9 mouse cellular contexts compared by ENCODE assay signal in genomic region chr4:24698528-24699117, GRCm38 (mm10).
DNase-seq lines count a peak whose midpoint lies in the region; ATAC-seq and TF ChIP-seq lines count a peak whose summit lies in the region.
"Had no signal": no experiment of that assay in that cellular context is flagged by ENCODE, and none has a peak within 500 bp of the region (broad histone marks: within the 10 kb centered on the region; RNA-seq: fewer than 3 reads in every experiment).

No protein-coding gene starts in this region.

- DNase-seq in adrenal gland, adult 2 months: peak; percentile 8
- no peak for DNase-seq in adrenal gland, adult 18-20 months (ENCODE audit: low spot score in 2 of 2)
- peak; percentile 26 for DNase-seq in lung, postnatal 0 days (ENCODE audit: low spot score)
- no peak for DNase-seq in lung, adult 18-20 months
- peak; percentile 81 for DNase-seq in forebrain, embryonic 14.5 days (ENCODE audit: low spot score)
- DNase-seq in mesoderm, embryonic 11.5 days (ENCODE audit: low read depth, low spot score): peak; percentile 8
- no peak for DNase-seq in thymus, adult 18-20 months
- no peak for DNase-seq in gastrocnemius, postnatal 10 days
- DNase-seq: liver, embryonic 13.5 days had no signal

- no peak for TF ChIP-seq EP300 in lung, postnatal 0 days (IDR thresholded peaks at IDR 0.05)

- no peak overlapping the region for H3K27ac ChIP-seq in lung, postnatal 0 days (ENCODE audit: low read length)
- H3K27ac ChIP-seq in forebrain, embryonic 14.5 days (ENCODE audit: low read depth, low read length): no peak overlapping the region
- H3K27ac ChIP-seq: liver, embryonic 13.5 days had no signal

- no peak for ATAC-seq in lung, postnatal 0 days
- peak; percentile 87 for ATAC-seq in forebrain, embryonic 14.5 days

- H3K9me3 ChIP-seq in lung, postnatal 0 days (ENCODE audit: low read length): no peaks in the 10 kb centered on the region
- H3K9me3 ChIP-seq in forebrain, embryonic 14.5 days (replicated peaks; ENCODE audit: control insufficient read depth, low read length): no peaks in the 10 kb centered on the region
- H3K9me3 ChIP-seq: liver, embryonic 13.5 days had no signal

- H3K4me1 ChIP-seq in lung, postnatal 0 days (ENCODE audit: insufficient read depth, low read depth, low read length): no peaks in the 10 kb centered on the region
- no peaks in the 10 kb centered on the region for H3K4me1 ChIP-seq in forebrain, embryonic 14.5 days (ENCODE audit: control insufficient read depth, insufficient read depth, low read length)
- H3K4me1 ChIP-seq: liver, embryonic 13.5 days had no signal

- no peaks in the 10 kb centered on the region for H3K36me3 ChIP-seq in lung, postnatal 0 days (ENCODE audit: insufficient read depth, low read length)
- H3K36me3 ChIP-seq in forebrain, embryonic 14.5 days (ENCODE audit: control insufficient read depth, insufficient read depth, low read length): no peaks in the 10 kb centered on the region
- H3K36me3 ChIP-seq: liver, embryonic 13.5 days had no signal

- H3K27me3 ChIP-seq in lung, postnatal 0 days (replicated peaks; ENCODE audit: insufficient read depth, low read length): no peaks in the 10 kb centered on the region
- no peaks in the 10 kb centered on the region for H3K27me3 ChIP-seq in forebrain, embryonic 14.5 days (replicated peaks; ENCODE audit: control insufficient read depth, insufficient read depth, low read length)
- H3K27me3 ChIP-seq: liver, embryonic 13.5 days had no signal

- peak; percentile 63 for TF ChIP-seq CTCF in lung, postnatal 0 days (IDR thresholded peaks at IDR 0.05)

- H3K4me3 ChIP-seq in lung, postnatal 0 days (ENCODE audit: low read depth, low read length): no peak overlapping the region
- H3K4me3 ChIP-seq in forebrain, embryonic 14.5 days (ENCODE audit: low read depth, low read length): no peak overlapping the region
- H3K4me3 ChIP-seq: liver, embryonic 13.5 days had no signal

- H3K9ac ChIP-seq in lung, postnatal 0 days (replicated peaks; ENCODE audit: low read depth): no peak overlapping the region
- no peak overlapping the region for H3K9ac ChIP-seq in forebrain, embryonic 14.5 days (ENCODE audit: low read length)
- H3K9ac ChIP-seq: liver, embryonic 13.5 days had no signal

- no peak overlapping the region for H3K4me2 ChIP-seq in lung, postnatal 0 days (replicated peaks; ENCODE audit: low read depth, low read length)
- H3K4me2 ChIP-seq in forebrain, embryonic 14.5 days (ENCODE audit: low read length): no peak overlapping the region
- H3K4me2 ChIP-seq: liver, embryonic 13.5 days had no signal

- 59% methylated on average over 7 of the region's 7 CpGs for WGBS in lung, postnatal 0 days
- 57% methylated on average over 7 of the region's 7 CpGs for WGBS in forebrain, embryonic 14.5 days

Comparison
In these comparisons a context has a peak if more than half of its experiments do, and no peak if none do; other contexts are left out.
1. DNase-seq: peak in adrenal gland, adult 2 months (single experiment), lung, postnatal 0 days (single experiment), forebrain, embryonic 14.5 days (single experiment) and mesoderm, embryonic 11.5 days (single experiment); none in adrenal gland, adult 18-20 months (0 of 2), lung, adult 18-20 months (0 of 2), thymus, adult 18-20 months (0 of 2) and gastrocnemius, postnatal 10 days (single experiment).